Mouse (Mus musculus) heart, postnatal 14 days (tissue): ENCODE results near the gene Map1s. TPM values are rescaled to one million over a fixed set of nuclear protein-coding genes. Genes with fewer than 3 reads are reported as not detected.
"Not testable (repeated sequence)": the region's sequence is repeated elsewhere in the genome, so short reads cannot be mapped to it uniquely, and the experiment has no call there.

Experiments
- DNase-seq, 2 experiments: peaks; one replicate each; pipeline ENCODE4 v3.0.0; 2021 to 2022
- intact Hi-C: fragments of 180-260 bp; cut with DNase I; formaldehyde crosslinking; loops from one replicate; pipeline ENCODE4 v1.15.1; 2025
- total RNA-seq, 2 experiments: library from RNA; stranded (reverse); gene quantifications; 2 replicates each; pipeline ENCODE4 v1.2.3; 2021

The Map1s gene
- total RNA-seq, 2 experiments from 2014 or later: 20.5 to 24.8 TPM

- intact Hi-C loops: no loop called here
These were observed 31.3 kb upstream of the Map1s start for GRCm38 (mm10) chr8:70874441-70874840.

GRCm38 (mm10) chr8:70876382-70876781 lies 29.4 kb upstream of the Map1s start:
- no peak for DNase-seq
- intact Hi-C loops: no loop called here

More at GRCm38 (mm10) chr8:70874441-70874840, 31.3 kb upstream of the Map1s start:
- DNase-seq: no peak

GRCm38 (mm10) chr8:70878178-70878577 lies 27.6 kb upstream of the Map1s start:
- DNase-seq: no peak
- intact Hi-C loops: no loop called here

GRCm38 (mm10) chr8:70879500-70879899 lies 26.2 kb upstream of the Map1s start:
- DNase-seq: no peak
- intact Hi-C loops: no loop called here

- DNase-seq: peak; percentile 57 to 74
- intact Hi-C loops: no loop called here
These were observed 25.6 kb upstream of the Map1s start for GRCm38 (mm10) chr8:70880126-70880525.

- intact Hi-C loops: no loop called here
- DNase-seq: no peak
These were observed 25.2 kb upstream of the Map1s start for GRCm38 (mm10) chr8:70880546-70880945.

GRCm38 (mm10) chr8:70884186-70884585 lies 21.5 kb upstream of the Map1s start:
- intact Hi-C loops: no loop called here

GRCm38 (mm10) chr8:70884683-70885082 lies 21.0 kb upstream of the Map1s start:
- DNase-seq: no peak
- intact Hi-C loops: no loop called here

More at GRCm38 (mm10) chr8:70884186-70884585, 21.5 kb upstream of the Map1s start:
- DNase-seq: no peak

- intact Hi-C loops: no loop called here
- DNase-seq: peak; percentile 57 to 68
These were observed 20.1 kb upstream of the Map1s start for GRCm38 (mm10) chr8:70885612-70886011.

GRCm38 (mm10) chr8:70887669-70888068 lies 18.1 kb upstream of the Map1s start:
- DNase-seq: no peak

GRCm38 (mm10) chr8:70890656-70891055 lies 15.1 kb upstream of the Map1s start:
- intact Hi-C loops: loop anchor here (10.0 kb wide), 1 partner anchor 594 kb away; the partner anchor contains the start of genes Ano8 and Gtpbp3
- DNase-seq: no peak

More at GRCm38 (mm10) chr8:70887669-70888068, 18.1 kb upstream of the Map1s start:
- intact Hi-C loops: no loop called here

GRCm38 (mm10) chr8:70891356-70891755 lies 14.4 kb upstream of the Map1s start:
- no peak for DNase-seq
- intact Hi-C loops: loop anchor here (10.0 kb wide), 1 partner anchor 593 kb away; the partner anchor contains the start of genes Ano8 and Gtpbp3

GRCm38 (mm10) chr8:70892022-70892895 lies 13.5 kb upstream of the Map1s start, which contains the start of gene Slc5a5:
Gene Slc5a5 (minus strand): TSS chr8:70892757.
- intact Hi-C loops: loop anchor here (10.0 kb wide), 1 partner anchor 593 kb away; the partner anchor contains the start of genes Ano8 and Gtpbp3

GRCm38 (mm10) chr8:70892896-70893655 lies 12.7 kb upstream of the Map1s start:
- intact Hi-C loops: loop anchor here (10.0 kb wide), 1 partner anchor 592 kb away; the partner anchor contains the start of genes Ano8 and Gtpbp3
- DNase-seq: no peak

More at GRCm38 (mm10) chr8:70892022-70892895, 13.5 kb upstream of the Map1s start, which contains the start of gene Slc5a5:
- no peak for DNase-seq

- DNase-seq: peak; percentile 72 to 84
- intact Hi-C loops: loop anchor here (1.0 to 10.0 kb wide), 2 partner anchors 21 to 591 kb away; partner anchors contain the start of genes Ano8, Ccdc124 and Gtpbp3
These were observed 11.9 kb upstream of the Map1s start for GRCm38 (mm10) chr8:70893656-70894384.

GRCm38 (mm10) chr8:70894385-70894720 lies 11.4 kb upstream of the Map1s start:
- intact Hi-C loops: loop anchor here (1.0 to 10.0 kb wide), 2 partner anchors 21 to 590 kb away; partner anchors contain the start of genes Ano8, Ccdc124 and Gtpbp3
- no peak for DNase-seq

- intact Hi-C loops: loop anchor here (1.0 to 10.0 kb wide), 2 partner anchors 22 to 590 kb away; partner anchors contain the start of genes Ano8, Ccdc124 and Gtpbp3
- DNase-seq: no peak
These were observed 10.8 kb upstream of the Map1s start for GRCm38 (mm10) chr8:70894771-70895545.

GRCm38 (mm10) chr8:70895571-70896259 lies 10.0 kb upstream of the Map1s start:
- DNase-seq: not testable (repeated sequence)
- intact Hi-C loops: loop anchor here (10.0 kb wide), 1 partner anchor 589 kb away; the partner anchor contains the start of genes Ano8 and Gtpbp3
